Mouse (Mus musculus) bone marrow, adult 2 months (tissue): ENCODE data around the gene Spsb4. TPM values are rescaled to one million over a fixed set of nuclear protein-coding genes. Genes with fewer than 3 reads are reported as not detected.

ENCODE experiments used
- H3K27ac ChIP-seq: fragments of 200-500 bp; 2 replicates; pipeline ENCODE4 v1.5.1; 2012; ENCODE audit warnings: low read depth, mild to moderate bottlenecking, control low read depth, inconsistent platforms, low read length; ENCODE audit not compliant: control insufficient read depth, poor library complexity, insufficient read depth
- H3K4me1 ChIP-seq: fragments of 200-500 bp; 2 replicates; pipeline ENCODE4 v1.6.1; 2011; ENCODE audit warnings: low read length; ENCODE audit not compliant: control insufficient read depth, insufficient read depth
- H3K4me3 ChIP-seq: fragments of 200-500 bp; replicated peaks from 2 replicates; pipeline ENCODE3; 2011; ENCODE audit warnings: mild to moderate bottlenecking, low read depth, low read length, control low read depth; ENCODE audit not compliant: control insufficient read depth
- CTCF ChIP-seq: fragments of 200-500 bp; IDR thresholded peaks from 2 replicates; pipeline ENCODE4 v1.5.1; 2011; ENCODE audit warnings: low read length, control low read depth; ENCODE audit not compliant: control insufficient read depth, insufficient read depth
- POLR2A ChIP-seq: fragments of 200-500 bp; IDR thresholded peaks from 2 replicates; pipeline ENCODE4 v1.6.1; 2011; ENCODE audit warnings: low read depth, mild to moderate bottlenecking, control low read depth, low read length, borderline replicate concordance; ENCODE audit not compliant: control insufficient read depth
- WGBS: fragments of 180-500 bp; shearing (Covaris S2); methylation state at CpG from one replicate; pipeline ENCODE4 v1.1.7; 2018; 5-methylcytosine and 5-hydroxymethylcytosine counted together
- polyA plus RNA-seq: library from polyadenylated mRNA; stranded (reverse); fragments of >200 nt; gene quantifications from 2 replicates; pipeline ENCODE4 v1.2.4, GENCODE M21; 2011; ENCODE audit warnings: low replicate concordance; ENCODE audit not compliant: missing spikeins, insufficient read depth, insufficient read length

Spsb4 gene
- polyA plus RNA-seq, 1 experiment: 1.5 TPM

DNA sequence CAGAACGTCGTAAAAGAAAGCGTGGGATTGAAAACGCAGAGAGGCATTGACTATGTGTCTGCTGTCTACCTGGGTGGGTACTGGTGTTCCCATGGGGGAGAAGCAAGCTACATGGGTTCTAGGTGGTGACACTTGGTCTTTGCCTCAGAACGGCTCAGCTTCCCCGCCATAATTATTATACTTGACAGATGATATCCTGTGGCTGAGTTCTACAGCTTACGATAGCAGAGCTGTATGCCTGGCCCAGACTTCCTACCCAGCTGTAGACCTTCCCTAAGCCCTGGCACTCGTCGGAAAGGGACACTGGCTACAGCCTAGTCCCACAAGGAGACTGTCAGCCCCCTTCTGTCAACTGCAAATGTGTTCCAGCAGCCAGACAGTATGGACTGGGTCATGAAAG, 37.5 kb downstream of the Spsb4 start:
- no peak for TF ChIP-seq CTCF
- TF ChIP-seq POLR2A: no peak
- Histone ChIP-seq H3K4me3 (no peak overlapping the region), H3K27ac (no peak overlapping the region), H3K4me1 (no peaks in the 10 kb centered on the region)
- 55% methylated on average over 9 of the region's 9 CpGs for WGBS

DNA sequence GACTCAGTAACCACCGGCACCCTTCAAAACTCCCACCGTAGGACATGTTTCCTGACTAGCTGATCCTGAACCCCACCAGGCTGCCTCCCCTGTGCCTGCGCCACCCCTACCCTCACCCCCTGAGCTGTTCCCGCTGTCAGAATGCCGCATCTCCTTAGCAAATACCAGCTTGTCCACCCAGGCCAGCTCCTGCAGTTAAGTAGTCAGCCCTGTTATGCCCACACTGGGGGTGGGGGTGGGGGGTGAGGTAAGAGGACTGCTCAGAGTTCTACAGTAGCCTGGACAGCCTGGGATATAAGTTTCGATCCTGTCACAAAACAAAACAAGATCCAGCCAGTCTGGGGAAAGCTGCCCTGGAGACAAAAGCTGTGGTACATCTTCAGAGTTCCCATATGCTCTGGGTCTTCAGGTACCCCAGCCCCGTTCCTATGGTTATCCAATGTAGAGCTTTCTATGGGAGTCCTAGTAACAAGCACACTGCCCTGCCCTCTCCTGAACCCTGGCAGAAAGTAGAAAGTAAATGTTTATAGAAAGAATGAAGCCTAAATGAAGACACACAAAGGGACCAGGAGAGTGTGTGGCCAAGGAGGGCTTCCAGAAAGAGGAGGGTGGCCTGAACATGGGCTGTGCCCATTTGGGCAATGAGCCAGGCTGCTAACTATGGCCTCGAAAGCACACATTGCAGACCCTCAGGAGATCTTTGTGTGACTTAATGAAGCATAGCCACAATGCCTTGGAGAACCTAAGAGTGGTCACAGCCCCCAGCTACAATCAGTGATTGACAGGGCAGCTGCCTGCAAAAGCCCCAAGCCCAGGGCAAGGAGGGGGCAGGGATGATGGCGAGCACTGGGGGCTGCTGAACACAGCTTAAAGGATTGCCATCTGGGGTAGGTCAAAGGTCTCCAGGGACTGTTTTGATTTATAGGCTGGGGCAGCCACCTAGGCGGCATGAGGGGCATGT, 38.3 kb downstream of the Spsb4 start:
- no peak overlapping the region for H3K4me3 ChIP-seq
- H3K4me1 ChIP-seq: no peaks in the 10 kb centered on the region
- no peak for TF ChIP-seq CTCF
- TF ChIP-seq POLR2A: no peak
- no peak overlapping the region for H3K27ac ChIP-seq
- WGBS: 80% methylated on average over 10 of the region's 10 CpGs

DNA sequence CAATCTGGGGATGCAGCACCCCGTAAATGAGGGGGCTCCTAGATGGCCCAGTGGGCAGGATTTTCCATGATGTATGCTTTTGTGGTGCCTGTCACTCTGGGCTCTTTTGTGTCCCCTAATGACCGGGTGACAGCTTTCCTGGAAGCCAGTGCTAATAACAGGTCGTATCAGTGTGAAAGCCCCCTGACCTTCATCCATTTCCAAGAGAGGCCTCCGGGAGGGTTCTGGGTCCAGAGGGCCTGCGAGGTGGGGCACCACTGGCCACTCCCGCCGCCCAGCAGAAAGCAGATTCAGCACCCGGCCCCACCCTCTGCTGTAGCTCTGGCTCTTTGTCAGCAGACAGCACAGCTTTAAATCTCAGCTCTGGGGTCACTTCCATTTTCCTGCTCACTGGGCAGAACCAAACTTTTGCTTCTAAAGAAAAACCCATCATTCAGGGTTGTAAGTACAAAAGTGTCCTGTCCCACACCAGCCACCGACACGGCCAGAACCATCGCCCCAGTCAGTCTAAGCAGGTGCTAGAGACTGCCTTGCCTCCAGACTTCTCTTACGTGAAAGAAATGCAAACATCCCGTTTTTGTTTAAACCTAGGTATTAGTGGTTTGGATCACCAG, 39.1 kb downstream of the Spsb4 start:
- 76% methylated on average over 13 of the region's 13 CpGs for WGBS
- no peak overlapping the region for H3K4me3 ChIP-seq
- H3K4me1 ChIP-seq: no peaks in the 10 kb centered on the region
- no peak overlapping the region; the same call in 1 of the 2 replicates for H3K27ac ChIP-seq
- no peak for TF ChIP-seq CTCF
- no peak for TF ChIP-seq POLR2A

DNA sequence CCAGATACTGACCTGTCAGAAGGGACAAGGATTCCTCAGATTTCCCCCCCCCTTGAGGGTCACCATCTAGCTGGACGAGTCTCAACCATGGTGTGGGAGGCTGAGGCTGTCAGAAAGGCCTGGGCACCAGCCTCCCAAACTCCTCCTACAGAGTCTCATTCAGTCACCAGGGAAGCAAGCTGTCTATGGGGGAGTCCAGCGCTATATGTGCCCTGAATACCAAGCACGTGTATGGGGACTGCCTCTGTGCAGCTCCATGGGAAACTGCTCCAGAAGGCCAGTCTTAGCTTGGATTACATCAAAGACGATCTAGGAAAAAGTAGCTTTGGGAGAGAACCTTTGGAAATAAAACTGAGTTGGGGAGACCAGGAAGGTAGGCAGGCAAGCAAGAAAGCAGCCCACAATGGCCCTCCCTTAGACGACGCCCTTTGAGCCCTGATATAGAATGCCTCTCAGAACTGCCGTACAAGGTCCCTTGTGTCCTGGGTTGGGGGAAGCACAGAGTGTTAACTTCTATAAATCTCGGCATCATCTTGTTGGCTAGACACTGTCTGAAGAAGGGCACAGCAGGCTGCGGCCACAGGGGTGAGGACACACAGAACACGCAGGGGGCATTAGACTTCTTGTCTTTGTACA, 40.4 kb downstream of the Spsb4 start:
- H3K4me1 ChIP-seq: no peaks in the 10 kb centered on the region
- no peak overlapping the region for H3K27ac ChIP-seq
- no peak for TF ChIP-seq POLR2A
- no peak for TF ChIP-seq CTCF
- 84% methylated on average over 10 of the region's 10 CpGs for WGBS
- no peak overlapping the region for H3K4me3 ChIP-seq

DNA sequence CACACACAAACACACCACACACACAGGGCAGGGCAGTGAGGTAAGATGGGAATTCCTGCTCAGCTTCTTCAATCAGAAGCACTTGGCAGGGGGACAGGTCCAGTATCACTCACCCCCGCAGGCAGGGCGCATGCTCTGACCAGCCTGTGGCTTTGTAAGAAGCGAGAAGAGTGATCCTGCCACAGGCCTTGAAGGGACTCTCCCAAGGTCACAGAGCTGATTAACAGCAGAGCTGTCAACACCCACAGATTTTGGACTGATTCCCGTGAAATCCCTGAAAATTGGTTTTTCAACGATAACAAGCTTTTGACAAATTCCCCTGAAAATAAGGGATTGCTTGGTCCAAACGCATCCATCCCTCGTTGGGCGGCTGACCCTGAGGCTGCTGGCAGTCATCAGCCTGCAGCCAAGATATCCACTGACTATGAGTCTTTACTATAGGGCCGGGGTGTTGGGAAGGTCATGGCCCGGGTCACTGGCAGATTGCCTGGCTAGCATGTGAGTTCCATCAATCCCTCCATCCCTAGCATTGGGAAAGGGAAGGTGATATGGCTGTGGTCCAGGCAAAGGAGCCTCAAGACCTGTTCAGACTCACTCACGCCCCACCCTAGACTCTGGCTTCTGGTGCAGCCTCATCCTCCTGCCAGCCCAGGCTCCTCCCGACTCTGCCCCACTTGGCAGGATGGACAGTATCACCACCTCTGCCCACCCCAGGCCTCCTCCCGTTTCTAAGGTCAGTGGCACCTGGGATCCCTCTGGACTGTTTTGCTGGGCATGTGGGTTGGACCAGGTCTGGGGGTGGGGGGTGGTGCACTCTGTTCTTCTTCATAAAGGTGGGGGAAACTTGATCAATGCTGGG, 41.1 kb downstream of the Spsb4 start:
- 79% methylated on average over 13 of the region's 13 CpGs for WGBS
- Histone ChIP-seq H3K4me1 (no peaks in the 10 kb centered on the region), H3K27ac (no peak overlapping the region; the same call in 1 of the 2 replicates), H3K4me3 (no peak overlapping the region)
- TF ChIP-seq POLR2A (no peak), CTCF (no peak)

DNA sequence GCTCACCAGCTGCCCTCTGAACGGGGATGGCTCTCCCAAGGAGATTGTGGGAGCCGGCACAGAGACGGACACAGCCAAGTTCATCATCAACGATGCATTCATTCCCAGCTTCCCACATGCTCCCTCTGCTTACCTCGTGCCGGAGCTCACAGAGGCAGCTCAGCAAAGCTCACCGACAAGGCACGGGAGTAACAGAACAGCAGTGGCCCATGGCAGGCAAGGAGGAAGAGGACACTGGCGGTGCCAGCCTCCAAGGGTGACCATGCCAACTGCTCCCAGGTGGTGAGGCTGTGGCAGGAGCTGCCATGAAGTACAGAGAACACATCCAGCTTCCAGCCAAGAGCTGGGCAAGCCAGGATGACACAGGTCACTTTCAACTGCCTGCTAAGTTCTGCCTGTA, 45.6 kb downstream of the Spsb4 start:
- WGBS: 91% methylated on average over 9 of the region's 9 CpGs
- Histone ChIP-seq H3K27ac (no peak overlapping the region), H3K4me1 (no peaks in the 10 kb centered on the region), H3K4me3 (no peak overlapping the region)
- TF ChIP-seq POLR2A: no peak

DNA sequence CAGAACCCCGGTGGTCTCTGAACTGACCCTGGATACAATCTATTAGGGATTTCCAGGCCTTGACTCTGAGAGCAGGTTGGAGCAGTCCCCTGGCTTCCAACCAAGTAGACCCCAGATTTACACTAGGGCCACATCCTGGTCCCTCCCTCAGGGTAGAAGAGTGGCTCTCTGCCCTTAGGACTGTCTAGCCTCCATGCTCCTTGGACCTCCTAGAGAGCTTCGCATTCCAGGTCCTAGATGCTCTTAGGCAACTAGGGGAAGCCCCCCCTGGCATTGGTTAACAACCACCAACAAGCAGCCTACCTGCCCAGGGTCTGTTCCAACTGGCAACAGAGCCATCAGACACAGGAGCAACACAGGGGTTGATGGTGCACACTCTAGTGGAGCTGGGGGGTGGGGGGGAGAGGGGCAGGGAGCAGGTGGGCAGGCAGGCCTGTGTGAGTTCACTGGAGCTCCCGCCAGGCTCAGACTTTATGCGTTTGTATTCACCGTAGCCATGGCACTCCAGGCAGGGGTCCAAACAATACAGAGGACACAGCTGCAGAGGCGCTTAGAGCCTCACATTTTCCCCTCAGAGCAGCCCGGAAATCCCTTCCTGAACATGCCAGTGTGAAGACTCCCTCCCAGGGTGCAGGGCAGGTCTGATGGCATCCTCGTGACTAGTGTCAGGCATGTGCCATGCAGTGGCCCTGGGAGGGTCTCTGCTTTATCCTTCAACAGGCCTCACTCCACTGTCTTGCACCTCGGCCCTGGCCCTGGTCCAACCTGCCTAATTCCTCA, 46.8 kb downstream of the Spsb4 start:
- TF ChIP-seq CTCF (no peak), POLR2A (no peak)
- WGBS: 75% methylated on average over 9 of the region's 9 CpGs

More for the DNA sequence above, 46.8 kb downstream of the Spsb4 start:
- Histone ChIP-seq H3K4me3 (no peak overlapping the region), H3K27ac (no peak overlapping the region), H3K4me1 (no peaks in the 10 kb centered on the region)
